Mouse (Mus musculus): Measurements from ENCODE around the gene Opcml.

GRCm38 (mm10) chr9:28571682-28572081 lies 781.1 kb downstream of the Opcml start:
- TF ChIP-seq TAL1 (IDR thresholded peaks at IDR 0.05; ENCODE audit: low read length) (no peak), GATA1 (IDR thresholded peaks at IDR 0.05; ENCODE audit: low read length) (no peak)

All from erythroblast, embryonic 14.5 days (primary cell).